Mouse (Mus musculus): ENCODE results near the gene Mbnl3. TPM values are rescaled to one million over a fixed set of nuclear protein-coding genes. Genes with fewer than 3 reads are reported as not detected.
A peak's percentile ranks its signal among the peaks of the same experiment; 100 is the strongest.

Mbnl3 gene
- total and polyA plus RNA-seq, 3 experiments = 9.9 to 16.7 TPM; not detected in 1

DNA sequence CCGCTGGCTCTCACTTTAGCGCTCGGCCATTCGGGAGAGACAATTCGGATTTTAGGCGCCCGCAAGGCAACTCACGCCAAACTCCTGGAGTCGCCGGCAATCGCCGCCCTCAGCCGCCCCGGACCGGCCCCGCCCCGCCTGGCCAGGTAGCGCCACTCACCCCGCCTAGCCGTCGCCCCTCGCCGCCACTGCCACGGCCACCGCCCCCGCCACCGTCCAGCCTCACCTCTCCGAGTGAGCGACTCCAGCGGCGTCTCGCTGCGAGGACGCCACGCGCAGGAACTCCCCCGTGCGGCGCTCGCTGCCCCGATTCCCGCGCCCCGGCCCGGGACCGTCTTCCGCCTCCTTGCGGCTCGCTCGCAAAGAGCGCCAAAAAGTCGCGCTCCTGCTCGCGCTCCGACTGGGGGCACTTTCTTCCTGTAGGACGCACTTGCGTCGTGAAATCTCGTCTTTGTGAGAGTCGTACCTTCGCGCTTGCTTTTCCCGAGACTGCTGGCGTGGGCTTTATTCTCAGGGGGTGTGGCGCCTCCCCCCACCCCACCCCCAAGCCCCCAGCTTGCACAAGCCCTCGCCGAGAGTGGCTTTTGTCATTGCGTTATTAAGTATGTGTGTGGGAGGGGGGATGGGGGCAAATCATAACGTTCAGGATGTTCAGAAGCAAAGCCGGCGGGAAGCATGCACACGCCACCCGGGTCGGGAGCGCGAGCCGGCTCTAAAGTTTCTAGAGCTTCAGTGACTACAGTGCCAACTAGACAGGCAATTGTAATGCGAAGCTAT is 596 bp downstream of the Mbnl3 start:
- H3K27ac ChIP-seq (ENCODE audit: control insufficient read depth, low read depth, low read length) = no peak overlapping the region; the same call in 1 of the 2 replicates
- H3K4me1 ChIP-seq (ENCODE audit: control insufficient read depth in 1 of 2, insufficient read depth in 2 of 2, low read length in 2 of 2) = peaks cover 0 to 7% of the 10 kb centered on the region in 2 experiments; a peak in 1 of 4 replicates
- peaks cover 6% of the 10 kb centered on the region for H3K79me2 ChIP-seq (ENCODE audit: control insufficient read depth, insufficient read depth, low read length, poor library complexity)
- peak overlapping the region; percentile 90 to 93 for H3K4me3 ChIP-seq (ENCODE audit: control insufficient read depth in 1 of 2, insufficient read depth in 1 of 2, low read depth in 2 of 2, low read length in 2 of 2)
- TF ChIP-seq JUND (IDR thresholded peaks at IDR 0.05; ENCODE audit: low read depth, low read length) (no peak), MAX (IDR thresholded peaks at IDR 0.05; ENCODE audit: low read length) (no peak), HCFC1 (IDR thresholded peaks at IDR 0.05; ENCODE audit: low read depth, low read length) (no peak), RAD21 (IDR thresholded peaks at IDR 0.05; ENCODE audit: low read depth, low read length) (no peak), RCOR1 (IDR thresholded peaks at IDR 0.05; ENCODE audit: low read depth, low read length) (no peak), POLR2AphosphoS5 (IDR thresholded peaks at IDR 0.05; ENCODE audit: borderline replicate concordance, low read depth, low read length) (no peak), TAL1 (IDR thresholded peaks at IDR 0.05; ENCODE audit: low read length) (no peak), MXI1 (IDR thresholded peaks at IDR 0.05; ENCODE audit: low read depth, low read length) (no peak), CHD2 (IDR thresholded peaks at IDR 0.05; ENCODE audit: low read length) (no peak), E2F4 (IDR thresholded peaks at IDR 0.05; ENCODE audit: borderline replicate concordance, low read depth, low read length) (0 out of 2 replicates have a peak, but pooled peaks have one; percentile 36), EP300 (IDR thresholded peaks at IDR 0.05; ENCODE audit: low read depth in 1 of 2, low read length in 2 of 2) (no peak), GATA1 (IDR thresholded peaks at IDR 0.05; ENCODE audit: low read depth, low read length) (no peak), ELF1 (IDR thresholded peaks at IDR 0.05; ENCODE audit: low read depth, low read length) (no peak), ZC3H11A (IDR thresholded peaks at IDR 0.05; ENCODE audit: low read depth, low read length) (no peak), MAFK (IDR thresholded peaks at IDR 0.05; ENCODE audit: borderline replicate concordance, low read depth, low read length) (no peak), NELFE (IDR thresholded peaks at IDR 0.05; ENCODE audit: low read depth, low read length) (0 out of 2 replicates have a peak, but pooled peaks have one; percentile 13), UBTF (IDR thresholded peaks at IDR 0.05; ENCODE audit: borderline replicate concordance, insufficient read depth, low read depth, low read length) (no peak), MAZ (IDR thresholded peaks at IDR 0.05; ENCODE audit: low read depth, low read length) (no peak), CTCF (IDR thresholded peaks at IDR 0.05 in 2 of 3, conservative IDR thresholded peaks at IDR 0.05 in 1 of 3; ENCODE audit: control insufficient read depth in 1 of 3, insufficient read depth in 1 of 3, low read depth in 2 of 3, low read length in 3 of 3, poor library complexity in 1 of 3, severe bottlenecking in 1 of 3) (peak in 2 of 3 experiments; percentile 14 to 22; a peak in 3 of 6 replicates), KAT2A (conservative IDR thresholded peaks at IDR 0.05; ENCODE audit: low read depth, low read length) (no peak), POLR2A (IDR thresholded peaks at IDR 0.05; ENCODE audit: control insufficient read depth in 1 of 2, insufficient read depth in 1 of 2, low read depth in 1 of 2, low read length in 2 of 2, poor library complexity in 1 of 2) (peak in 1 of 2 experiments; percentile 49; a peak in 1 of 4 replicates), SIN3A (IDR thresholded peaks at IDR 0.05; ENCODE audit: low read length) (no peak), ZMIZ1 (IDR thresholded peaks at IDR 0.05; ENCODE audit: low read depth, low read length) (no peak), USF1 (IDR thresholded peaks at IDR 0.05; ENCODE audit: low read depth, low read length) (no peak), ETS1 (IDR thresholded peaks at IDR 0.05; ENCODE audit: low read depth, low read length) (no peak), USF2 (IDR thresholded peaks at IDR 0.05; ENCODE audit: borderline replicate concordance in 1 of 2, insufficient read depth in 1 of 2, low read depth in 1 of 2, low read length in 2 of 2) (no peak), NRF1 (IDR thresholded peaks at IDR 0.05; ENCODE audit: insufficient read depth, low read depth, low read length, poor library complexity, severe bottlenecking) (no peak), SMC3 (IDR thresholded peaks at IDR 0.05; ENCODE audit: low read depth, low read length) (no peak), MYC (IDR thresholded peaks at IDR 0.05; ENCODE audit: low read depth, low read length) (no peak)
- H3K27me3 ChIP-seq (ENCODE audit: control insufficient read depth in 1 of 2, insufficient read depth in 2 of 2, low read length in 2 of 2) = peaks cover 2% of the 10 kb centered on the region in 2 experiments; a peak in 2 of 4 replicates
- no peaks in the 10 kb centered on the region for H3K9me3 ChIP-seq (replicated peaks; ENCODE audit: insufficient read depth, low read length)
- peak overlapping the region; percentile 93 for H3K9ac ChIP-seq (ENCODE audit: control insufficient read depth, low read depth, low read length, poor library complexity, severe bottlenecking)
- DNase-seq (ENCODE audit: low read depth, low spot score) = peak; percentile 70
- peaks cover 0 to 18% of the 10 kb centered on the region in 2 experiments; a peak in 2 of 4 replicates for H3K36me3 ChIP-seq (ENCODE audit: control insufficient read depth in 1 of 2, insufficient read depth in 2 of 2, low read length in 2 of 2)

Data from MEL (cell line).